Mouse (Mus musculus): ENCODE measurements around the gene Clec2e.

GRCm38 (mm10) chr6:129066986-129067385 is 33.7 kb downstream of the Clec2e start:
- TF ChIP-seq CTCF (conservative IDR thresholded peaks at IDR 0.05; ENCODE audit: low read length): no peak
- TF ChIP-seq POU5F1 (IDR thresholded peaks at IDR 0.05; ENCODE audit: borderline replicate concordance, low read length): no peak
- TF ChIP-seq NANOG (IDR thresholded peaks at IDR 0.05; ENCODE audit: borderline replicate concordance, low read length): no peak

Measured in E14TG2a.4 (cell line).